Mouse (Mus musculus) heart, adult 2 months (tissue): ENCODE results near the gene Tex44. TPM values are rescaled to one million over a fixed set of nuclear protein-coding genes. Genes with fewer than 3 reads are reported as not detected.
A peak's percentile ranks its signal among the peaks of the same experiment; 100 is the strongest.

Source experiments
- DNase-seq, 2 experiments: peaks; one replicate each; pipeline ENCODE4 v3.0.0; 2021
- H3K27ac ChIP-seq: fragments of 200-600 bp; 2 replicates; pipeline ENCODE4 v1.8.1; 2022
- H3K27me3 ChIP-seq: fragments of 200-500 bp; 2 replicates; pipeline ENCODE4 v1.6.1; 2012; ENCODE audit warnings: mild to moderate bottlenecking, low read length, inconsistent platforms, mixed read lengths; ENCODE audit not compliant: control insufficient read depth, insufficient read depth
- H3K36me3 ChIP-seq: fragments of 200-500 bp; 2 replicates; pipeline ENCODE4 v1.6.1; 2012; ENCODE audit warnings: low read length, inconsistent platforms; ENCODE audit not compliant: control insufficient read depth, insufficient read depth
- H3K4me1 ChIP-seq: fragments of 200-500 bp; 2 replicates; pipeline ENCODE4 v1.6.1; 2011; ENCODE audit warnings: low read length; ENCODE audit not compliant: control insufficient read depth, insufficient read depth
- H3K4me3 ChIP-seq: fragments of 200-600 bp; 2 replicates; pipeline ENCODE4 v1.8.1; 2022
- H3K79me2 ChIP-seq: fragments of 200-500 bp; replicated peaks from 2 replicates; pipeline ENCODE4 v1.6.1; 2012; ENCODE audit warnings: mild to moderate bottlenecking, inconsistent platforms, low read length, moderate library complexity, mixed read lengths; ENCODE audit not compliant: control insufficient read depth, insufficient read depth
- H3K9ac ChIP-seq: fragments of 200-500 bp; 2 replicates; pipeline ENCODE4 v1.6.1; 2012; ENCODE audit warnings: low read depth, mild to moderate bottlenecking, control low read depth, inconsistent platforms, low read length, mixed read lengths
- CTCF ChIP-seq: fragments of 200-600 bp; IDR thresholded peaks from 2 replicates; pipeline ENCODE4 v1.8.1; 2022; ENCODE audit warnings: antibody characterized with exemption, mild to moderate bottlenecking, moderate library complexity
- EP300 ChIP-seq: fragments of 200-500 bp; IDR thresholded peaks from 2 replicates; pipeline ENCODE4 v1.6.1; 2011; ENCODE audit warnings: low read depth, low read length, control low read depth; ENCODE audit not compliant: insufficient read depth
- POLR2A ChIP-seq: fragments of 200-500 bp; IDR thresholded peaks from 2 replicates; pipeline ENCODE4 v1.6.1; 2011; ENCODE audit warnings: mild to moderate bottlenecking, low read depth, low read length, control low read depth; ENCODE audit not compliant: insufficient read depth
- WGBS: fragments of 180-500 bp; shearing (Covaris S2); methylation state at CpG from one replicate; pipeline ENCODE4 v1.1.7; 2018; 5-methylcytosine and 5-hydroxymethylcytosine counted together
- intact Hi-C: fragments of 180-260 bp; cut with DNase I; formaldehyde crosslinking; loops from one replicate; pipeline ENCODE4 v1.15.1; 2025
- polyA plus RNA-seq: library from polyadenylated mRNA; depleted of rRNA; stranded (reverse); fragments of >200 nt; gene quantifications from 2 replicates; pipeline ENCODE4 v1.2.3, GENCODE M21; 2012
- total RNA-seq, 2 experiments: library from RNA; stranded (reverse); gene quantifications; 2 replicates each; pipeline ENCODE4 v1.2.3; 2021

Tex44 gene
- total and polyA plus RNA-seq, 3 experiments: 0.18 TPM; not detected in 2

- no peaks in the 10 kb centered on the region for H3K27me3 ChIP-seq
- H3K79me2 ChIP-seq: no peaks in the 10 kb centered on the region
- no peak overlapping the region for H3K4me3 ChIP-seq
- intact Hi-C loops: no loop called here
- H3K4me1 ChIP-seq: no peaks in the 10 kb centered on the region
- no peak overlapping the region for H3K27ac ChIP-seq
- WGBS: 55% methylated on average over 2 of the region's 2 CpGs
- no peak for DNase-seq
- no peak overlapping the region for H3K9ac ChIP-seq
- TF ChIP-seq CTCF (no peak), EP300 (no peak), POLR2A (no peak)
- no peaks in the 10 kb centered on the region for H3K36me3 ChIP-seq
These were observed 34.7 kb upstream of the Tex44 start for GRCm38 (mm10) chr1:86391425-86391824.

- WGBS: 62% methylated on average over 3 of the region's 3 CpGs
- Histone ChIP-seq H3K4me3 (no peak overlapping the region), H3K27me3 (no peaks in the 10 kb centered on the region), H3K9ac (no peak overlapping the region), H3K36me3 (no peaks in the 10 kb centered on the region), H3K4me1 (no peaks in the 10 kb centered on the region), H3K27ac (no peak overlapping the region), H3K79me2 (no peaks in the 10 kb centered on the region)
- TF ChIP-seq EP300: no peak
- no peak for TF ChIP-seq CTCF
- no peak for TF ChIP-seq POLR2A
- no peak for DNase-seq
- intact Hi-C loops: no loop called here
These were observed 32.9 kb upstream of the Tex44 start for GRCm38 (mm10) chr1:86393219-86393618.

- no peaks in the 10 kb centered on the region for H3K4me1 ChIP-seq
- H3K9ac ChIP-seq: no peak overlapping the region
- intact Hi-C loops: no loop called here
- H3K4me3 ChIP-seq: no peak overlapping the region
- H3K36me3 ChIP-seq: no peaks in the 10 kb centered on the region
- H3K27me3 ChIP-seq: no peaks in the 10 kb centered on the region
- TF ChIP-seq EP300: no peak
- TF ChIP-seq CTCF: no peak
- no peak for TF ChIP-seq POLR2A
- WGBS: 51% methylated on average over 3 of the region's 3 CpGs
- H3K79me2 ChIP-seq: no peaks in the 10 kb centered on the region
- H3K27ac ChIP-seq: no peak overlapping the region
- no peak for DNase-seq
These were observed 31.9 kb upstream of the Tex44 start for GRCm38 (mm10) chr1:86394246-86394645.

- 75% methylated on average over 7 of the region's 7 CpGs for WGBS
These were observed 30.2 kb upstream of the Tex44 start for GRCm38 (mm10) chr1:86395897-86396296.

GRCm38 (mm10) chr1:86397621-86398020, 28.5 kb upstream of the Tex44 start:
- intact Hi-C loops: no loop called here

More at GRCm38 (mm10) chr1:86395897-86396296, 30.2 kb upstream of the Tex44 start:
- Histone ChIP-seq H3K9ac (no peak overlapping the region), H3K36me3 (no peaks in the 10 kb centered on the region), H3K79me2 (no peaks in the 10 kb centered on the region), H3K27me3 (no peaks in the 10 kb centered on the region), H3K4me1 (no peaks in the 10 kb centered on the region), H3K4me3 (no peak overlapping the region), H3K27ac (no peak overlapping the region)
- intact Hi-C loops: no loop called here
- no peak for DNase-seq
- TF ChIP-seq POLR2A: no peak
- no peak for TF ChIP-seq EP300
- TF ChIP-seq CTCF: peak; percentile 39

GRCm38 (mm10) chr1:86398222-86398621, 27.9 kb upstream of the Tex44 start:
- Histone ChIP-seq H3K4me3 (no peak overlapping the region), H3K36me3 (no peaks in the 10 kb centered on the region), H3K9ac (no peak overlapping the region), H3K27ac (no peak overlapping the region), H3K79me2 (no peaks in the 10 kb centered on the region), H3K4me1 (no peaks in the 10 kb centered on the region), H3K27me3 (no peaks in the 10 kb centered on the region)
- no peak for TF ChIP-seq CTCF
- no peak for TF ChIP-seq POLR2A
- TF ChIP-seq EP300: no peak
- WGBS: 62% methylated on average over 7 of the region's 7 CpGs
- DNase-seq: no peak
- intact Hi-C loops: no loop called here

More at GRCm38 (mm10) chr1:86397621-86398020, 28.5 kb upstream of the Tex44 start:
- H3K27me3 ChIP-seq: no peaks in the 10 kb centered on the region
- TF ChIP-seq POLR2A (no peak), EP300 (no peak), CTCF (no peak)
- 55% methylated on average over 8 of the region's 8 CpGs for WGBS
- no peaks in the 10 kb centered on the region for H3K36me3 ChIP-seq
- H3K79me2 ChIP-seq: no peaks in the 10 kb centered on the region
- H3K4me1 ChIP-seq: no peaks in the 10 kb centered on the region
- H3K4me3 ChIP-seq: no peak overlapping the region
- H3K27ac ChIP-seq: no peak overlapping the region
- no peak for DNase-seq
- H3K9ac ChIP-seq: no peak overlapping the region
